Mouse (Mus musculus): ENCODE data around the gene Kcnk7.
A peak's percentile ranks its signal among the peaks of the same experiment; 100 is the strongest.

Kcnk7 gene

GRCm38 (mm10) chr19:5749476-5749875 is 45.3 kb downstream of the Kcnk7 start:
- no peak for DNase-seq (ENCODE audit: low read depth, low spot score)

DNA sequence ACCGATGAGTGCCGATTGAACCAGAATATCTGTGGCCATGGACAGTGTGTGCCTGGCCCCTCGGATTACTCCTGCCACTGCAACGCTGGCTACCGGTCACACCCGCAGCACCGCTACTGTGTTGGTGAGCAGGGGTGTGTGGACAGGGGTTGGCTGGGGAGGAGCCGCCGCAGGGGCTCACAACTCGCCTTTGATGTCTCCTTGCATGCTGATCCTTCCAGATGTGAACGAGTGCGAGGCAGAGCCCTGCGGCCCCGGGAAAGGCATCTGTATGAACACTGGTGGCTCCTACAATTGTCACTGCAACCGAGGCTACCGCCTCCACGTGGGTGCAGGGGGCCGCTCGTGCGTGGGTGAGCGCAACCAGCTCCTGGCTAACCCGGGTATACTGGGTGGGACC is 46.8 kb downstream of the Kcnk7 start:
- no peak for DNase-seq (ENCODE audit: low read depth, low spot score)

GRCm38 (mm10) chr19:5751742-5752141 is 47.6 kb downstream of the Kcnk7 start:
- DNase-seq (ENCODE audit: low read depth, low spot score): peak; percentile 75

- no peak for DNase-seq (ENCODE audit: low read depth, low spot score)
These were observed 52.3 kb downstream of the Kcnk7 start for GRCm38 (mm10) chr19:5756321-5756985.

Measured in CD4-positive, CD25-positive, alpha-beta regulatory T cell, adult 2 months (primary cell).